17 mouse cellular contexts compared by ENCODE assay signal in genomic region chr10:117461261-117461660, GRCm38 (mm10).
"Had no signal": no experiment of that assay in that cellular context is flagged by ENCODE, and none has a peak within 500 bp of the region (broad histone marks: within the 10 kb centered on the region; RNA-seq: fewer than 3 reads in every experiment).

No protein-coding gene starts in this region.

- H3K4me3 ChIP-seq: neural tube, embryonic 12.5 days; neural tube, embryonic 13.5 days; neural tube, embryonic 15.5 days; stomach, embryonic 15.5 days had no signal

- H3K4me1 ChIP-seq: neural tube, embryonic 12.5 days; stomach, embryonic 15.5 days had no signal

- H3K27me3 ChIP-seq: neural tube, embryonic 12.5 days; neural tube, embryonic 13.5 days; neural tube, embryonic 15.5 days; stomach, embryonic 15.5 days had no signal

- DNase-seq: retina, postnatal 1 day; right cerebral cortex, adult 18-20 months; right cerebral cortex, postnatal 14 days; right cerebral cortex, postnatal 25 days; right cerebral cortex, postnatal 4 days; spleen, adult 18-20 months; thymus, adult 18-20 months; thymus, adult 2 months; thymus, postnatal 14 days; thymus, postnatal 25 days; thymus, postnatal 36 days; thymus, postnatal 4 days had no signal

- H3K36me3 ChIP-seq: neural tube, embryonic 12.5 days; neural tube, embryonic 13.5 days; neural tube, embryonic 15.5 days; stomach, embryonic 15.5 days had no signal

- H3K27ac ChIP-seq: neural tube, embryonic 12.5 days; neural tube, embryonic 13.5 days; neural tube, embryonic 15.5 days; stomach, embryonic 15.5 days; stomach, postnatal 0 days had no signal
